ENCODE assay signal across 19 mouse cellular contexts in the genomic region with DNA sequence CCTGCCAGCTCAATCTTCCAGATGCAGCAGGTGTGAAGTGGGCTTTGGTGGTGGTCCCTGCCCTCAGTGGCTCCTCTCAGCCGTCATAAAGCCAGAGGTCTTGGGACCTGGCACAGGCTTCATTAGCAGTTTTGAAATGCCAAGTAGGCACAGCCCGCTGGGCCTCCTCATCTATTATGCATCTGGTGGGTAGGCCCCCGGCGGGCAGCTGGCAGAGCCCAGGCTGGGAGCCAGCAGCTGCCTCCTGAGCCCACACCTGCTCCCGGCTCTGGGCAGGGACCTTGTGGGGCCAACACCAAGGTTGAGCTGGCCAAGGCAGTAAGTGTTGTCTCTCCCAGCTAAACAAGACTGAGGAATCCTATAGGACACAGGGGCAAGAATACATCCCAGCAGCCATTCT. TPM values are rescaled to one million over a fixed set of nuclear protein-coding genes. Genes with fewer than 3 reads are reported as not detected.
DNase-seq lines count a peak whose midpoint lies in the region; ATAC-seq and TF ChIP-seq lines count a peak whose summit lies in the region.
"Had no signal": no experiment of that assay in that cellular context is flagged by ENCODE, and none has a peak within 500 bp of the region (broad histone marks: within the 10 kb centered on the region; RNA-seq: fewer than 3 reads in every experiment).

No protein-coding gene starts in this region.

- no peak for ATAC-seq in forebrain, embryonic 12.5 days (ENCODE audit: low FRiP score)
- 0 out of 2 replicates have a peak, but pooled peaks have one; percentile 29 for ATAC-seq in intestine, embryonic 15.5 days
- no peak for ATAC-seq in intestine, postnatal 0 days
- ATAC-seq: activated CD4-positive, CD25-positive, alpha-beta regulatory T cell, adult 4 months had no signal

- no peak for TF ChIP-seq POLR2A in brain, embryonic 14.5 days (IDR thresholded peaks at IDR 0.05; ENCODE audit: borderline replicate concordance, extremely low read depth, insufficient read depth, insufficient read length, poor library complexity, severe bottlenecking)

- H3K27me3 ChIP-seq in forebrain, embryonic 10.5 days (ENCODE audit: poor library complexity, severe bottlenecking): peaks cover 35% of the 10 kb centered on the region
- peaks cover 28% of the 10 kb centered on the region for H3K27me3 ChIP-seq in forebrain, embryonic 12.5 days
- H3K27me3 ChIP-seq in intestine, embryonic 15.5 days (replicated peaks): peaks cover 17% of the 10 kb centered on the region
- H3K27me3 ChIP-seq in intestine, postnatal 0 days (replicated peaks; ENCODE audit: control insufficient read depth, insufficient read depth, low read length): peaks cover 17% of the 10 kb centered on the region

- no peak for DNase-seq in forebrain, embryonic 10.5 days (ENCODE audit: extremely low spot score, low spot score)
- DNase-seq in left cerebral cortex, postnatal 4 days: peak; percentile 57
- DNase-seq in left cerebral cortex, adult 18-20 months (ENCODE audit: low spot score in 2 of 2): no peak
- peak; percentile 66 for DNase-seq in brain, embryonic 14.5 days (ENCODE audit: low read depth)
- DNase-seq: adrenal gland, postnatal 10 days; cerebellum, postnatal 14 days; gastrocnemius, postnatal 36 days; heart, postnatal 4 days; liver; lung, postnatal 14 days; right cerebral cortex, adult 18-20 months; thymus, postnatal 25 days had no signal

- intact Hi-C loops in left cerebral cortex, postnatal 4 days (cut with DNase I): no loop called here

- no peak overlapping the region for H3K4me2 ChIP-seq in forebrain, embryonic 12.5 days
- H3K4me2 ChIP-seq in intestine, embryonic 15.5 days (replicated peaks): no peak overlapping the region
- H3K4me2 ChIP-seq in intestine, postnatal 0 days (replicated peaks; ENCODE audit: low read depth): no peak overlapping the region
- H3K4me2 ChIP-seq: embryonic facial prominence, embryonic 15.5 days; heart, embryonic 15.5 days had no signal

- H3K27ac ChIP-seq in forebrain, embryonic 10.5 days: 0 out of 2 replicates have a peak overlapping the region, but pooled peaks have one; percentile 35
- H3K27ac ChIP-seq in forebrain, embryonic 12.5 days: no peak overlapping the region
- H3K27ac ChIP-seq in intestine, embryonic 15.5 days: no peak overlapping the region
- no peak overlapping the region for H3K27ac ChIP-seq in intestine, postnatal 0 days (ENCODE audit: low read depth, low read length)
- H3K27ac ChIP-seq: embryonic facial prominence, embryonic 15.5 days; heart, embryonic 15.5 days had no signal

- WGBS in forebrain, embryonic 10.5 days: 85% methylated on average over 5 of the region's 5 CpGs
- 73% methylated on average over 5 of the region's 5 CpGs for WGBS in forebrain, embryonic 12.5 days
- 82% methylated on average over 5 of the region's 5 CpGs for WGBS in intestine, embryonic 15.5 days
- 77% methylated on average over 5 of the region's 5 CpGs for WGBS in intestine, postnatal 0 days

- no peak overlapping the region for H3K9ac ChIP-seq in forebrain, embryonic 12.5 days
- no peak overlapping the region for H3K9ac ChIP-seq in intestine, embryonic 15.5 days
- no peak overlapping the region for H3K9ac ChIP-seq in intestine, postnatal 0 days (ENCODE audit: low read depth, low read length)
- H3K9ac ChIP-seq: embryonic facial prominence, embryonic 15.5 days; heart, embryonic 15.5 days had no signal

- H3K9me3 ChIP-seq in forebrain, embryonic 10.5 days: no peaks in the 10 kb centered on the region
- H3K9me3 ChIP-seq in forebrain, embryonic 12.5 days: no peaks in the 10 kb centered on the region
- no peaks in the 10 kb centered on the region for H3K9me3 ChIP-seq in intestine, embryonic 15.5 days
- H3K9me3 ChIP-seq in intestine, postnatal 0 days (ENCODE audit: control insufficient read depth): no peaks in the 10 kb centered on the region
- H3K9me3 ChIP-seq: embryonic facial prominence, embryonic 15.5 days; G1E; heart, embryonic 15.5 days had no signal

- TF ChIP-seq CTCF in intestine, postnatal 0 days (IDR thresholded peaks at IDR 0.05; ENCODE audit: low read depth): no peak
- no peak for TF ChIP-seq CTCF in brain, embryonic 14.5 days (IDR thresholded peaks at IDR 0.05; ENCODE audit: borderline replicate concordance, extremely low read depth, insufficient read depth, insufficient read length)

- H3K4me3 ChIP-seq in forebrain, embryonic 10.5 days: no peak overlapping the region
- no peak overlapping the region for H3K4me3 ChIP-seq in forebrain, embryonic 12.5 days (replicated peaks)
- H3K4me3 ChIP-seq in intestine, embryonic 15.5 days (replicated peaks): no peak overlapping the region
- no peak overlapping the region for H3K4me3 ChIP-seq in intestine, postnatal 0 days (ENCODE audit: low read depth, low read length)
- H3K4me3 ChIP-seq: embryonic facial prominence, embryonic 15.5 days; heart, embryonic 15.5 days had no signal

- H3K4me1 ChIP-seq in forebrain, embryonic 10.5 days: peaks cover 16% of the 10 kb centered on the region
- H3K4me1 ChIP-seq in forebrain, embryonic 12.5 days: peaks cover 16% of the 10 kb centered on the region
- peaks cover 16% of the 10 kb centered on the region for H3K4me1 ChIP-seq in intestine, embryonic 15.5 days (replicated peaks)
- H3K4me1 ChIP-seq in intestine, postnatal 0 days (replicated peaks; ENCODE audit: control insufficient read depth, insufficient read depth, low read length): no peaks in the 10 kb centered on the region

- H3K36me3 ChIP-seq in forebrain, embryonic 10.5 days (replicated peaks): no peaks in the 10 kb centered on the region
- H3K36me3 ChIP-seq in forebrain, embryonic 12.5 days (replicated peaks): no peaks in the 10 kb centered on the region
- no peaks in the 10 kb centered on the region for H3K36me3 ChIP-seq in intestine, embryonic 15.5 days
- no peaks in the 10 kb centered on the region for H3K36me3 ChIP-seq in intestine, postnatal 0 days (ENCODE audit: control insufficient read depth, insufficient read depth)
- H3K36me3 ChIP-seq: embryonic facial prominence, embryonic 15.5 days; G1E; heart, embryonic 15.5 days had no signal

RNA-seq across cellular contexts. Expression of a gene that starts 21.8 kb away (rescaled TPM):
- polyA plus RNA-seq in forebrain, embryonic 10.5 days (2016; fragmentation: Nextera tagmentation; extraction: Ambion mirVana): 3.8 and 4.0 TPM in 2 replicates
- polyA plus RNA-seq in forebrain, embryonic 12.5 days (2016; fragmentation: Nextera tagmentation; extraction: Ambion mirVana): 7.3 and 8.6 TPM in 2 replicates
- polyA plus RNA-seq in intestine, embryonic 15.5 days (2015; fragmentation: Nextera tagmentation; extraction: Ambion mirVana): 22.7 and 47.2 TPM in 2 replicates
- polyA plus RNA-seq in intestine, postnatal 0 days (2015; fragmentation: Nextera tagmentation; extraction: Ambion mirVana): 8.9 and 9.1 TPM in 2 replicates
- total RNA-seq in left cerebral cortex, postnatal 4 days (2021): 100 to 1,000 TPM; 147 to 164 TPM
- 100 to 1,000 TPM; 289 to 307 TPM for total RNA-seq in left cerebral cortex, adult 18-20 months (2021)
- 83.0 and 109 TPM in 2 replicates for polyA plus RNA-seq in brain, embryonic 14.5 days (2012; rRNA removed)
- total RNA-seq: G1E had no signal
- polyA plus RNA-seq: G1E had no signal

Comparison
In these comparisons a context has a peak if more than half of its experiments do, and no peak if none do; other contexts are left out.
1. DNase-seq: peak in left cerebral cortex, postnatal 4 days (single experiment) and brain, embryonic 14.5 days (single experiment); none in forebrain, embryonic 10.5 days (single experiment) and left cerebral cortex, adult 18-20 months (0 of 2).